Mouse (Mus musculus) ES-E14 (cell line): ENCODE results near the gene Prdm10.

ENCODE experiments used
- CHD2 ChIP-seq: IDR thresholded peaks from 2 replicates; pipeline ENCODE4 v1.6.1; 2014; ENCODE audit warnings: mild to moderate bottlenecking, low read depth, low read length, inconsistent platforms
- HCFC1 ChIP-seq: IDR thresholded peaks from 2 replicates; pipeline ENCODE4 v1.6.1; 2012; ENCODE audit warnings: low read length, inconsistent platforms, borderline replicate concordance; ENCODE audit not compliant: insufficient read depth
- MAFK ChIP-seq: IDR thresholded peaks from 2 replicates; pipeline ENCODE4 v1.6.1; 2014; ENCODE audit warnings: mild to moderate bottlenecking, low read depth, low read length, inconsistent platforms; ENCODE audit not compliant: insufficient read depth
- ZC3H11A ChIP-seq: IDR thresholded peaks from 2 replicates; pipeline ENCODE4 v1.6.1; 2012; ENCODE audit warnings: low read depth, mild to moderate bottlenecking, inconsistent platforms, low read length, borderline replicate concordance
- ZNF384 ChIP-seq: IDR thresholded peaks from 2 replicates; pipeline ENCODE4 v1.6.1; 2012; ENCODE audit warnings: low read depth, low read length, inconsistent platforms

GRCm38 (mm10) chr9:31301526-31302311 lies 21.4 kb downstream of the Prdm10 start:
- TF ChIP-seq ZNF384 (no peak), ZC3H11A (no peak), MAFK (no peak), CHD2 (no peak), HCFC1 (no peak)
